Mouse (Mus musculus): ENCODE measurements around the gene Il34.

Gene Il34

DNA sequence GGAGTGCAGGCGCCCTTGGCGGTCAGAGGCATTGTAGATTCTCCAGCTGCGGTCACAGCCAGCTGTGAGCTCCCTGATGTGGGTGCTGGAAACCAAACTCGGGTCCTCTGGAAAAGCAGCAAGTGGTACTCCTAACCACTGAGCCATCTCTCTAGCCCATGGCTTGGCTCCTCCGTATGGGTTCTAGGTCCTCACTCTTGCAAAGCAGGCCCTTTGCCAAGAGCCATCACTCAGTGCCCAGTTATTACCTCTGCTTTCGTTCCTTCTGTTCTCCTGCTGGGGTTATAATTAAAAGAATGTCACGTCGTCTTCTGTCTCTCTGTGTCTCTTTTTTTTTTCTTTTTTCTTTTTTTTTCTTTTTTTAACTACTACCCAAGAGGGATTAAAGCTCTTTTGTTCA, 72.7 kb downstream of the Il34 start:
- DNase-seq (ENCODE audit: low spot score) = no peak

DNA sequence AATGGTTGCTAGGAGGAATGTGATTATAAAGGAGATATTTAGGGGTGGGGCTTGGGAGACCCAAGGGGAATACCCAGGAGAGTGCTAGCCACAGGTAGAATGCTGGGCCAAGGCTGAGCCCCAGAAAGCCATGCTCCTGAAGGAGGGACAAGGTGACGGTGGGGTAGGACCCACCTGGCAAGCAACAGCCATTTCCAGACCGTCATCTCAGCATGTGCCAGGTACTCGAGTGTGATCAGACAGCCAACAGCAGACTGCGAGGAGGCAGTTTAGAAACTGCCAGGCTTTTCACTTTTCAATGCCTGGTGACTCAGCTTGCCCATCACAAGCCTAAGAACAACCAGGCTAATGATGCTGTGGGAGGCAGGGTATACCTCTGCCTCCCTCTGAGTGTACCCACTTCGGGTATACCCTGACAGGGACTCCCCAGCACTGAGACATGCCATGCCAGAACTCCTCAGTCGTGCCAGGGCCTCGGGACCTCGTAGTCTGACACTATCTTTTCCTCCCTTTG, 74.3 kb downstream of the Il34 start:
- no peak for DNase-seq (ENCODE audit: low spot score)

DNA sequence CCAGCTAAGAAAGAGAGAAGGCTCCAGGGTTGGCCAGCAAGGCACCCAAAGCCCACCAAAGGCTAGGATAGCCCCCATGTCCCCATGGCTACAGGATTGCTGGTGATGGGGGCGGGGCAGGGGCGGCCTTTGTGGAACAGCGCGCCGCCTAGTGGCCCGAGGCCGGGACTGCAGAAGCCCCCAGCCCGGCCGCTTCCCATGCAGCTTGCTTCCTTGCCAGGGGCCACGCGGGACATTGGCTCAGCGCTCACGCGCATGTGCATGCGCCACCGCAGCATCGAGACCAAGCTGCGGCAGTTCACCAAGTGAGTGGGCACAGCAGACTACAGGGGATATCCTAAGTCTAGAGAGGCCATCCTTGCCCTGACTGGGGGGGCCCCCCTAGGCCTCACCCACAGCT, 78.8 kb downstream of the Il34 start:
- peak; percentile 69 for DNase-seq (ENCODE audit: low spot score)

DNA sequence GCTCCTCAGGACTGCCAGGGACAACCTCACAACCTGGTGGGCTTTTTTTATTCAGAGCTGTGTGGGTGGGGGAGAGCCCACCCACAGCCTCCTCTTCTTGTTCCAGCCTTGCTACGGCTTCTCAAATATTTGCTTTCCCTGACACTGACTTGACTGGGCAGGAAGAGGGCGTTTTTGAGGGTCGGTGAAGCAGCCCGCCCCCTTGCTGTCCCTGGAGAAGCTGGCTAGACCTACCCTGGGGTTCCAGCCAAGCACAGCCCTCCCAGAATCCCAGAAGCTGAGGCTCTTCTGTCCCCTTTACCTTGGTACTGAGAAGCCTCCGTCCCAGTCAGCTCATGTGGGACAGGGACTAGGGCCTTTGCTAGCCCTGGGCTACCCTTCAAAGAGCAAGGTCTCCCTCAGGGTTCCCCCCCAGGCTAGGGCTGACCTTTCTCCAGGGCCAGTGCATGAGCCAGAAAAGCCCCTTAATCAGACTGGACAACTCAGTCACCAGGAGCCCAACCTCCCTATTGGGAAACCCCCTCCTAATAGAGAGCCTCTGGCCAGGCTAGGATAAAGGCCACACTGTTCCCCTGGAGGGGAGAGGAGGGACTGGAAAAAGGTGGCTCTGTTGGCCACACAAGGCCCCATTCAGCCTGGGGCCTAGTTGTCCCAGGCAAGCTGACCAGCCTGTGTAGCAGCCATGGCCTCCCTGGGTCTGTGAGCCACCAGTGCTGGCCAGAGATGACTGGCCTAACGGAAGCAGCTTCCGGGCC, 80.5 kb downstream of the Il34 start:
- DNase-seq (ENCODE audit: low spot score) = peak; percentile 73

DNA sequence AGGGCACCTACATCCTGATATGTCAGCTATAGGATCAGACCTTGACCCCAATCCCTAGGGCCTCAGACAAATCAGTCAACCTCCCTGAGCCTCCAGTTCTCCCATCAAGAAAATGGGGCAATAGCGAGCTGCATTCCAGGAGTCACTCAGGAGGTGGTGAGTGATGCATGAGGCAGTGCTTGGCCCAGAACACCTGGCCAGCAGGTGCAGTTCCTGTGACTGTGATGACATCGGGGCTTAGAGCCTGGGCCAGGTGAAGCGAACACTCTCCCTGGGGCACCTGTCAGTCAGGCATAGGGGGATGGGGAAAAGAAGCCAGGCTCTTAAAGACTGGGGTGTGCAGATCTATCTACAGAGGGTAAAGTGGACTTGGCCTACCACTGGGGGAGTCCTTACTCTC, 81.2 kb downstream of the Il34 start:
- no peak for DNase-seq (ENCODE audit: low spot score)

DNA sequence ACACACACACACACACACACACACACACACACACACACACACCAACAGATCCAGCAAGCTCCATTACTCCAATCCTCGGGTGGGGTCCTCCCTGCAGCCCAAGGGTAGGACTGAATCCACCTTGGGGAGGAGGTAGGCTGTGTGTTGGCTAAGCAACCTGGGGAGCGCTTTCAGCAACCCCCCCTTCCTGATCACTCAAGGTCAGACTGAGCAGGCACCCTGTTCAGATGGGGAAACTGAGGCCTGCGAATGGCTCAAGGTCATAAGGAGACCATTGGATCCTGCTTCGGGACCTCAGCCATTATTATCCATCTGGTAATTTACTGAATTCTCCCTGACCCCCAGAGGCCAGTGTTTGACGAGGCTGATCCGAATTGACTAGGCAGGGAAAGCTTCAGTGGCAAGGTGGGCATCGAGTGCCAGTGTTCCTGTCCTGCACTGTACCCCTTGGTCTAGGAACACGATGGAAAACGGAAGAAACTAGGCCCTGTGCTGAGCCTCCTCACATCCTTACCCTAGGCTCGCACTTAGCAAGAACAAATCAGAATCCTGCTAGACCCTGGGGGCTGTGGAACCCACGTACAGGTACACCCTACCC, 83.2 kb downstream of the Il34 start:
- no peak for DNase-seq (ENCODE audit: low spot score)

DNA sequence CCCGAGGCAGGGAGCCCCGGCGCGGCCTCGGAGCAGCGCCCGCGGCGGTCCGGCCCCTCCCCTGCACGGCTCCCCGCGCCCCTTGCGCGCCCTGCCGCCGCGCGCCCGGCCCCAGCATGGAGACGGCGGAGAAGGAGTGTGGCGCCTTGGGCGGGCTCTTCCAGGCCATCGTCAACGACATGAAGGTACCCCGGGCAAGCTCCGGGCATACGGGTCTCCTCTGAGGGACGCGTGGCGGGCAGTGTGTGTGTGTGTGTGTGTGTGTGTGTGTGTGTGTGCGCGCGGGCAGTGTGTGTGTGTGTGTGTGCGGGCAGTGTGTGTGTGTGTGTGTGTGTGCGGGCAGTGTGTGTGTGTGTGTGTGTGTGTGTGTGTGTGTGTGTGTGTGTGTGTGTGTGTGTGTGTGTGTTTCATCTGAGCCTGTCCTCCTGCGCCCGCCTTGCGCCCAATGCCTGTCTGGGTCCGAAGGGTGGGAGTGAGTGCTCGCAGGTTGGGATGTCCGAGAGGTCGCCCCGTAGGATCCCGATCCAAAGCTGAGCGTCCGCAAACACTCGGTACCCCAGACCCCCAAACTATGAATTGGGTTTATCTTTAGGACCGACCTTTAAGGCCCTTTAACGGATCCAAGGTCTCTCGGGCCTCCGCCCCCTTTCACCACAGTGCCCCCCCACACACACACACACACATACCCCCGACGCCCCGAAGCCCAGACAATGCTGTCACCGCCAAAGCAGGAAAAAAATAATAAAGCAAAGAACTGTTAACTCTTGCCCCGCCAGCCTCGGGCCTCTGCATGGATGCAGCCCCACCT, 83.9 kb downstream of the Il34 start:
- no peak for DNase-seq (ENCODE audit: low spot score)

DNA sequence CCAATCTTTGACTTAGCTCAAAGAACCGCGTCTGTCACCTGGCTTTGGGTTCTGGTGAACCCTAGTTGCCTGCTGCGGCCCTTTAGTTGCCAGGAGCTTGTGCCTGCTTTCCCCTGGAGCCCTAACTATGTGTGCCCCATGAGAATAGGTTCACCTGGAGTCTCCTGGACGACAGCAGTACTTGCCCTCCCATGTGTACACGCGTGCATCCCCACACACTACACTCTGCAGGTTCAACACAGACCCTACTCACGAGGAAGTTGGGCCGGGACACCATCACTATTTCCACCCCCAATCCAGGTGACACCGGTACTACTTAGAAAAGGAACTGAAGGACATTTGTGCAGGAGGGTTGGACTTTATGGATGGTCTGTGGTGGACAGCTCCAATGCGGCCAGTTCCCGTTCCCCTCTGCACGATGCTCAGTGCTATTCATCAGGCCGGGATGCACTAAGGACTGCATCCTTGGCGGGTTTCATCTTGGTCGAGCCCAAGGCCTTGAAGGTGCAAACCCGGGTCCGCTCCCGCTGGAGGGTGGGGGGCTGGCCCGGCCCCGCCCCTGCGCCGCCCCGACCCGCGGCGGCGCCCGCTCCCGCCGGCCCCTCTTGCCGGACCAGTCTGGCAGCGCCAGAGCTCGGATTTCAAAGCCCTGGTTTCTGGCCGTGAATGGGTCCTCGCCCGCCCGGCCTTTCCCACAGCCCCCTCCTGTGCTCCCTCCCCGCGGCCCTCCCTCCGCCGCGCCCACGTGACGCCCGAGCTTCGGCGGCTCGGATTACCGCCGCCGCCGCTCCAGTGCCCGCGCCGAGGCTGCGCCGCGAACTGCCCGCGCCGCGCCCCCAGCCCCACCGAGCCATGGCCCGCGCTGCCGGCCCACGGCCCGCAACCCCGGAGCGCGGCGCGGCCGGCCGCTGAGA, 84.8 kb downstream of the Il34 start, which contains the start of gene Mtss1l:
Gene Mtss1l, plus strand, starts transcription at position 792 of the 914 bp plus-strand sequence.
- peak; percentile 76 for DNase-seq (ENCODE audit: low spot score)

DNA sequence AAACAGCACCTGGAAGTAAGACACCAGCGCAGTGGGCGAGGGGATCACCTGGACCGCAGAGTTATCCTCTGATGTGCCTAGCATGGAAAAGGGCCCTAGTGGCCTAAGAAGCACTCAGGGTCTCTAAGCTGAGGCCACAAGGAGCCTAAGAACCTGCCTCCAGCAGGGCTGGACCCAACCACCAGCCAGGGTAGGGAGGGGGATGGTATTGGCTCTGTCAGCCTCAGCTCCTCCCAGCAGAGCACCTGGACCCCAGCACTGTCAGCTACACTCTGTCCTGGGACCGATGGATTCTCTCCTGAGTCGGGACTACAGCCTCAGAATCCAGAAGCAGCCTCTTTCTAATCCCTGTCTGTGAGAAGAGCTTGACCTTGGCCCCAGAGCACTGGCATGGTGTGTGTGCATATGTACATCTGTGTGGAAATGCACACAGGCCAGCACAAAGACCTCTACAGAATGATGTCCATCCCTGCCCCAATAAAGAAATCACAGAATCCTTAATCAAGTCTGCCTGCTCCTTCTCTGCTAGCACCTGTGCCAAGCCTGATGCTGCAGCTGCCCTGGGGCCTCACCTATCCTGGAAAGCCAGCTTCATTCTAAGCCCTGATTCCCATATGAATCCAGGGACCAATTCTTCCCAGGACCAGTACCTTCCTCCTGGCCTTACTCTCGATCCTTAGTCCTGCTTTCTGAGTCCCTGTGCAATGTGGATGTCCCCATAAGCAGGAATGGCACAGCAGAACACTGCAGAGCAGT, 85.6 kb downstream of the Il34 start:
- DNase-seq (ENCODE audit: low spot score) = no peak

DNA sequence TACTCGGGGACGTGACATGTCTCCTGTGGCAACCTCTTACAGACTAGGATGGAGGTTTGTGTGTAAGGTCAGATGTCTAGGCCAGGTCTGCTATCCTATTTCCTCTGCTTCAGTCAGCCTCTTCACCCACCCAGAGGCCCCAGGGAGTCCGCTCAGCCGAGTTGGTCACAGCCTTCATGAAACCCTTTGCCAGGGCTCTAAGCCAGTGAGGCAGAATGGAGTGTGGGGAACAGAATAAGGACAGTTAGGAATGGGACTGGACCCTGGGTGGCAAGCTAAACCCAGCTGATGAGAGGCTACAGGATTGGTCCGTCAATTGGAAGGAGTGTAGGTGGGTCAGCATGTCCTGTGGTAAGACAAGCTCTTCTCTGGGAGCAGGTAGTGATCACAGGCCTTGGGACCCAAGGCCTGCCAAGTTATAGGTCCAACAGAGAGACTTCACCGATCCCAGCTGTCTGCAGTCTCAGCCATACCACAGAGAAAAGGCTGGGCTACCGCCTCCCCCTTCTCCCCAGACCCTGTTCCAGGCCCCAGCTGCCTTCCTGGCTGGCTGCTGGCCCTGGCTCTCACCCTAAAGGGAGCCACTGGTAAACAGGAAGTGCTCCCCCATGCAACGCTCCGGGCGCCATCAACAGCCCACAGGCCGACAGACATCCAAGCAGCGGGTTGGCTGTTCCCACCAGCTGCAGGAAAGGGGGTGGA, 86.6 kb downstream of the Il34 start:
- no peak for DNase-seq (ENCODE audit: low spot score)

DNA sequence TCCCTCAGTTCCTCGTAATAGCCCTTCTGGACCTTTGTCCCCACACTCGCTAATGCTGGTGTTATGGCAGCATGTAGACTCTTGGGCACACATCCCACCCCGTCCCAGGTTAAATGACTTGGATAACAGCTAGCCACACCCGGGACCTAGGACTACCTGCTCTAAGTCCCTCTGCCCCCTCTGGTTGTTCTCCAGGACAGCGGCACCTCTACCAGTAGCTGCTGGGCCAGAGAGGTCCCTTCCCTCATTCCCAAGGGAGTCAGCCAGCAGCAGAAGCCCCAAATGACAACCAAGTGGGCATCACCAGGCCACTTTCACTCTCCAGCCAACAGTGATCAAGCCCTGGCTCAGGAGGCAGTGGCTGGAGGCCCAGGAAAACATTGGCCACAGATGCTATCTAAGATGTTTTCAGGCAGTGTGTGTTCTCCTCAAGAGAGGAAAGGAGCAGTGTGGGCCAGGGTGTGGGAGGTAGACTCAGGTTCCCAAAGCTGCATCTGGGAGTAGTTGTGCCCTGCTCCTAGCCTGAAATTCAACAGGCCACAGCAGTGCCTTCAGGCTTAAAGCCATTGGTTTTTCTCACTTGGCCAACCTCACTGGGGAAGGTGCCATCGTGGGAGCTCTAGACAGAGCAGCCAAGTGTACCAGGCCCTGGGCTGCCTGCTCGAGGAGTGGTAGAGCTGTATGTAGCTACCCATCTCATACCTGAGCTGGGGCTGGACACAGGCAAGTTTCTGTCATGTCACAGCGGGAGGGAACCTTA, 87.3 kb downstream of the Il34 start:
- DNase-seq (ENCODE audit: low spot score) = no peak

DNA sequence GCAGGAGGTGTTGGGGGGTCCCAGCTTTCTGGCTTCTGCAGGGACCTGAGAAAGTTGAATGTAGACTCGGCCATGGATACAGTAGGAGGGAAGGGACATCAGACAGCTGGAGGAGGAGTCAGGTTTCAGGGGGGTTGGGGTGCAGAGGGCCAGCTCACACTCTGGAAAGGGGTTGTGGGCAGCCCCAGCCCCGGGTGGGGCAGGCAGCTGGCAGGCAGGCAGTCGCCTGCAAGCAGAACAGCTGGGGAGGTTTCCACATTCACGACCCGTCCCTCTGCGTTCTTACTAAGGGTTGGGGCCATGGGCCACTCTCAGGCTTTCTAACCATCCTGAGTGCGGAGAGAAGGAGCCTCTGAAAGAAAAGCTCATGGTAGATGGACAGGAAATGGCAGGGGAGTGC, 88.6 kb downstream of the Il34 start:
- no peak for DNase-seq (ENCODE audit: low spot score)

DNA sequence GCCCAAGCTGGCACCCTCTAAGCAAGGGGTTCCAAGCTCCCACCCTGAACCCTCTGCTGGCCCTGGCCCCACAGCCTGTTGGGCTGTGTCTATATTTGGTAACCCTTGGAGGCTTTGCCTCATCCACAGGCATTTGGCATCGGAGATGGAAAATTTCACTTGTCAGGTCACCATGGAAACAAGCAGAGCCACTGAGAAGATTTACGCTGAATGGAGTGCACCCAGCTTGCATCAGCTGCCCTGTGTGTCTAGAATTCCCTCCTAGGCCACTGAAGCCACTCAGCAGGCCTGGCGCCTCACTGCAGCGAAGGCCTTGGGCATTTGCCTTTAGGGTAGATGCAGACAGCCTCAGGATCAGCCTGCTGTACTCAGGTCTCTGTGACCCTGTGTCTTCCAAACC, 89.6 kb downstream of the Il34 start:
- DNase-seq (ENCODE audit: low spot score) = peak; percentile 75

DNA sequence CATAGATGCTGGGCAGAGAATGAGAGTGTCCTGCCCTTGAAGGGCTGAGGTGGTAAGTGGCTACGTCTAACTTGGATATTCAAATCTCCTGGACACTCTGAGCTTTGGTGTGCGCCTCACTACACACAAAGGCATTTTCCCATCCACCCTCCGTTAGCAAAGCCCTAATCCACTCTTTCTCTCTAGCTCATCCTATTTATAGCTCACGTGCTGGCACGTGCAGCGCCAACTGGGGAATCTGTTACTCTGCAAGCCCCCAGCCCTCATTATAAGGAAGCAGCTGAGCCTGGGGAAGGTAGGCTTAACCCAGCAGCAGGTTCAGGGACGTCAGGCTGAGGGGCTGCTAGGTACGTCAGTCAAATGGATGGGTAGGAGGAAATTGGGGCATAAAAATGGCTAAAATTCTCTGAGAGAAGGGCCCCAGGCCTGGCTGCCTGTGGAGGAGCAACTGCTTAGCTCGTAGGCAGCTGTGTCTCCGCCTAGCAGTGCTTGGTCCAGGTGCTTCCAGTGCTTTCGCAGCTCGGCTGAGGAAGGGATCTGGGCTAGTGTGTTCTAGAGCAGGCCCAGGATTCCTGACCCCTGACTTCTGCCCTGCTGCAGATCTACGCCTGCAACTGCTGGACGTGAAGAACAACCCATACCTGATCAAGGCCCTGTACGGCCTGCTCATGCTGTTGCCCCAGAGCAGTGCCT, 90.8 kb downstream of the Il34 start:
- no peak for DNase-seq (ENCODE audit: low spot score)

DNA sequence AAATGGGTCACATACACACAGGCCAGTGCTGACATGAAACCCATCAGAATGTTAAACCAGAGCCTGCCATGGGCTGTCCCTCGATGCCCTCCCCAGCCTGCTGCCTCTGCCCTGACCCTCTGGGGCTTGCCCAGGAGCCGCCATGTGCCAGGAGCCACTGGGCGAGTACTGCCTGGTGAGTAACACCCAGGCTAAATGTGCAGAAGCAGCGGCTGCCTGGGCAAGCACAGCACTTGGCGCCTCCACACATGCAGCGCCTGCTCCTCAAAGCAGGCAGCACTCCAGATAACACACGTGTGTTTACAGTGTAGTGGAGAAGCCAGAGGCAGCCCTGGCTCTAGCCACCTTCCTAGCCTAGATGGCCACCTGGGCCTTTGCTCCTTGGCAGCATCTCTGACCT, 92.7 kb downstream of the Il34 start:
- DNase-seq (ENCODE audit: low spot score) = no peak

DNA sequence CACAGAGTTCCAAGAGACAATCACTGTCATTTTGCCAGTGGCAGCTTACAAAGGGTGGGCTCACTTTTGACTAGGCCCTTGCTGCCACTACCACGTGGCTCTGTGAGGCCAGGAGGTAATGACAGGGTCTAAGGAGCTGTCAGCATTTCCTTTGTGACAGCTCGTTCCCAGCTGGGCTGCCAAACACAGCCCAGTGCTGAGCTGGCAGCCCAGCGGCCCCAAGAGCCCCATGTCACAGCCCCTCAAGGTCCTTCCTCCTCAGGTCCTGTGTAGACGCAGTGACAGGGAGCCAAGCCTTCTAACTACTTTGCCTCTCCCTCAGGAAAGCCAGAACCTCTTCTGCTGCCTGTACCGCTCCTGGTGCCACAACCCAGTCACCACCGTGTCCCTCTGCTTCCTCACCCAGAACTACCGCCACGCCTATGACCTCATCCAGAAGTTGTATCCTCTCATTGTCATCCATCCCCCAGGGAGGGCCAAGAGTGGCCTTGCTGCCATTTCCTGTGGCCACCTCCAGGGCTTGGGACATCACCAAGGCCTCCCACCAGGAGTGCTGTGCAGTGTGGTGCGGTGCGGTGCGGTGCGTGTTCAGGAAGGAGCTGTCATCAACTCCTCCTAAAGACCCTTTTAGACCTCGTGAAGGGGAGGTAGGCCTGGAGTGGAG, 94.3 kb downstream of the Il34 start:
- DNase-seq (ENCODE audit: low spot score) = no peak

DNA sequence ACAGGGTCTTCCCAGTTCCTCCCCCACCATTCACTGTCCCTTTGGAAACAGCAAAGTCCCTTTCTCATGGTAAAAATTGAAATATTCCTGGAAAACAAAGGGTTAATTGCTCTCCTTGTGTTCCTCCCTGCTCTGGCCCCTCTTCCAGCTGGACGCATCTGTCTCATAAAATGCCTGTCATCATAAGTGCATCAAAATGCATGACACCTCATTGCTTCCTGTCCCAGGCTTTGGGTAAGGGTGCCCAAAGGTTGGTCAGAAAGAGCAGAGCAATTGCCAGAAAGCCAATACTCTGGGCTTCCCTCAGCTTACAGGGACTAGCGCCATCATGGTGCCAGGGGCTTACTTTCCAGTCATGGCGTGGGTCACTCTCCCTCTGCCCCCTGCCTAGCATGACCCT, 95.1 kb downstream of the Il34 start:
- no peak for DNase-seq (ENCODE audit: low spot score)

DNA sequence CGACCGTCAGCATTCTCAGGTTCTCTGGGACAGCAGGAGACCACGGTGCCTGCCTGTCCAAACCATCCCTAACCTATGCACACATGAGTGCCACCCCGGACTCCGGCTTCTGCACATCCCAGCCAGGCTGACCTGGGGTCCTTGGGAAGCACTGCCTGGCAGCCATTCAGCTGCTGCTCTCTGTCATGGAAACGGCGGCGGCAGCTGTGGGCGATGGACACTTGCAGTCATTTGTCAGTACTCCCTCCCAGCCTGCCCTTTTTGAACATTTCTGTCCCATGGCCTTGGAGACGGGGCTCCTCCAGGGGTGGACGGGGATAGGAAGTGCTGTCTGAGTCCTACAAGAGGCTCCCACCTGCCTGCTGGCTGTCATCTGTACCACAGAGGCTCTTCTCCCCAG, 97.3 kb downstream of the Il34 start:
- DNase-seq (ENCODE audit: low spot score) = no peak
